Mouse (Mus musculus) left cerebral cortex, adult 9 months (tissue): Measurements from ENCODE around the gene Fut8.

ENCODE experiments used
- DNase-seq, 2 experiments: peaks; one replicate each; pipeline ENCODE4 v3.0.0; 2022; ENCODE audit warnings: low spot score in 2 of 2

The Fut8 gene

GRCm38 (mm10) chr12:77237950-77238530 is at the start of gene Fut8:
Gene Fut8 (plus strand): TSS chr12:77238125.
- DNase-seq: peak; percentile 75 to 92

DNA sequence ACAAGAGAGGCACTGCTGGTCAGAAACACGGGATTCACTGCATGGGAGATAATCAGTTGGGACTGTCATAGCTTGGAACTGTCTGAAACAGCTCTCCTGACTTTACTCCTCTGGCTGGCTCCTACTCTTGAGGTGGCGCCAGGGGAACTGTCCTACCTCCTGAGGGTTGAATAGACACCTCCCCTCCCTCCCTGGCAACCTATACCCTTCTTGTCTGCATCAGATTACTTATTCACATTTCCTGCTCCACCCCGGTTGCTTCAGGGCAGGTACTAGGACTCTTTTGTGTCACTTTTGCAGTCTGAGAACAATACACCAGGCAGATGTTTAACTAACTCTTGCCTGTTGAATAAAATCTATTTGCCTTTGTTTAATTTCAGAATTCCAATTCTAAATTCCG is 48.8 kb upstream of the Fut8 start:
- DNase-seq: no peak

DNA sequence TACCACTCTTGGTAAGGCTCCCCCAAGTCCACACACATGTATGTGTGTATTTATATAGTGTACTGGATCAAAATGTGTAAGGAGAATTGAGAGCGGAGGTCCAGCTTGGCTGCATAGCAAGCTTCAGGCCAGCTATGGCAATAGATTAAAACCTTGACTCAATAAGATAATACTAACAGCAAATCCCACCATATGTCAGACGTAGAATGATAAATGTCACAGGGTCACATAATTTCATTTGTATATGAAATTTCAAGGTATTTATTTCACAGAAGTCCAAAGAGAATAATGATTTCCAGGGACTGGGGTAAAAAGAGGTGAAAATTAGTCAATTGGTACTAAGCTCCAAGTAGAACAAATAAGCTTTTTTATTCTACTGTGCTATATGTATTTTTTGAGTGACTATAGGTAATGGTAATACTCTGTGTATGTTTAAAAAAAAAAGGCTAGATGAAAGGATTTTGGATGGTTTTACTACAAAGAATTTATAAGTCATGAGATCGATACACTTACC is 47.9 kb upstream of the Fut8 start:
- no peak for DNase-seq

- no peak for DNase-seq
These were observed 46.2 kb upstream of the Fut8 start for GRCm38 (mm10) chr12:77191478-77192271.

- no peak for DNase-seq
These were observed 45.2 kb upstream of the Fut8 start for GRCm38 (mm10) chr12:77192714-77193113.

DNA sequence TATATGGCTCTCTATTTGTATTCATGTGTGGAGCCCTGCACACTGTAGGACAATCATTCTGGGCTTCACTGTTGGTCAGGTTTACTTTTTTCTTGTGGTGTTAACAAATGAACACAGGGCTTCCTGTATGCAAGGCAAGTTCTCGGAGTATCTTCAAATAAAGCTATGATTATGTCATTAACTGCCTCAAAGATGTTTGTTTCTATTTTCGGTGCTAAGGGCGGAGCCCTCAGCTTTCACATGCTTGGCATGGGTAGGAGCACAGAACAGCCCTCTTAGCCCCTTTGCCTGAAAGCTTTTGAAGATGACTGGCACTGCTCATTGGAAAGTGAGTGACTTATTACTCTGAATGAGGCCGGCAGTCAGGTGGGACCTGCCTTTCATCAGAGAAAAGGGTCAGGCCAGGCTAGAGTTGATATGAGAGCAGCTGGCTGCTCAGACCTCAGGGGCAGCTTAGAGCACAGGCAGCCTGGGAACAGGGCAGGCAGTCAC is 44.7 kb upstream of the Fut8 start:
- no peak for DNase-seq

- DNase-seq: no peak
These were observed 42.9 kb upstream of the Fut8 start for GRCm38 (mm10) chr12:77195044-77195443.

DNA sequence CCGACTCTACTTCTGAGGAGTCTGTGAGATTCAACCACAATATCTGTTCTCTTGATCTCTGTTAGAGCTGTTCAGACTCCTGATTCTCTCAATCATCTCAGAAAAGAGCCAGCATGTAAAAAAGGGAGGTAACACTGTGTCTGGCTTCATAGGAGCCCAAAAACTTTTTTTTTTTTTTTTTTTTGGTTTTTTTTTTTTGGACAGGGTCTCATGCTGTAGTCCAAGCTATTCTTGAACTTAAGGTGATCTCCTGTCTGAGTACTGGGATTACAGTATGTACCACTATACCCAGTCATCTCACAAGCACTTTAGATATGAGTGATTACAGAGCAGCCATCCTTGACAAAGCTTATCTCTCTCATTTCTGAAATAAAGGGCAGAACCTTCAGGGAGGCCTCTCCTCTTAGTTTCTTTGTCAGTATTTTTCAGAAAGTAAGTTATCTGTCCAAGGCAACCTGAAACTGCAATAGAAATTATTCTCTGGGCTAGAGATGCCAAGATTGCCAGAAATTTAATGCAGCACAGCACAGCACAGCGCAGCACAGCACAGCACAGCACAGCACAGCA is 41.3 kb upstream of the Fut8 start:
- no peak for DNase-seq

- DNase-seq: no peak
These were observed 40.8 kb upstream of the Fut8 start for GRCm38 (mm10) chr12:77197121-77197599.

- DNase-seq: no peak
These were observed 39.7 kb upstream of the Fut8 start for GRCm38 (mm10) chr12:77198253-77198652.

GRCm38 (mm10) chr12:77201461-77202143 is 36.3 kb upstream of the Fut8 start:
- no peak for DNase-seq

- DNase-seq: no peak
These were observed 34.8 kb upstream of the Fut8 start for GRCm38 (mm10) chr12:77203136-77203535.

- no peak for DNase-seq
These were observed 31.1 kb upstream of the Fut8 start for GRCm38 (mm10) chr12:77206852-77207251.

GRCm38 (mm10) chr12:77208056-77208455 is 29.9 kb upstream of the Fut8 start:
- no peak for DNase-seq

DNA sequence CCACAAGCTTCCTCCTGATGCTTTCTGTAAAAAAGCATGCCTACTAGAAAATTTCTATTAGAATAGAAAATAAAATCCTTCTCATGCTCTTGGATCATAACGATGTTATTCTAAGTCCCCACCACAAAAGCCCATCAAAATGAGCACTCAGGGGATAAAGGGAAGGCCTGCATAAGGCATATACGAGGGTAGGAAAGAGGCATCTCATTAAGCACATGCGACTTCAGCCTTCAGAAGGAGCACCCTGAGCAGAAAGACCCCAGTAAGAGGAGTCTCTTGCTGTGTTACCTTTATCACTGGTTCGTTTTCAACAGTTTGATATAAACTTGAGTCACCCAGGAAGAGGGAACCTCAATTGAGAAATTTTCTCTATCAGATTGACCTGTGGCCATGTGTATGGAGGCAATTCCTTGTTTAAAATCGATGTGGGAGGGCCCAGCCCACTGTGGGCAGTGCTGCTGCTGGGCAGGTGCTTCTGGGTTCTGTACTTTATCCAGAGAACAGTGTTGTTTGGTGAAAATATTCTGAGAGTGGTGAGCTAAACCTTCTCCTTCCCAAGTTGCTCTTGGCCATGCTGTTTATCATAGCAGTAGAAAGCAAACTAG is 29.2 kb upstream of the Fut8 start:
- no peak for DNase-seq

- no peak for DNase-seq
These were observed 26.2 kb upstream of the Fut8 start for GRCm38 (mm10) chr12:77211695-77212208.

GRCm38 (mm10) chr12:77213896-77214564 is 23.9 kb upstream of the Fut8 start:
- DNase-seq: no peak

DNA sequence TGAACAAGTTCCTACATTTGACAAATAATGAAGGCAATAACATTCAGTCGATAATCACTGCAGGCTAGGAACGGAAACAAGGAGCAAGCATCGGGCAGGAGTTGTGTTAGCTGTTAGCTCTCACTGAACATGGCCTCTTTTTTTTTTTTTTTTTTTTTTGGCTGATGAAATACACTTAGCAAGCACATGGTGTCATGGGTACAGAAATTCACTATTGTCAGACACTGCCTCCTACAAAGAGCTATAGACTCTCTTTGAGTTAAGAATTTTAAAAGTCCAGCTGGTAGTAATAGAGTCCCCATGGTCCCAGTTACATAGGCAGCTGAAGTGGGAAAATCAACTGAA is 23.4 kb upstream of the Fut8 start:
- DNase-seq: no peak

GRCm38 (mm10) chr12:77216511-77217192 is 21.3 kb upstream of the Fut8 start:
- no peak for DNase-seq

- DNase-seq: no peak
These were observed 17.3 kb upstream of the Fut8 start for GRCm38 (mm10) chr12:77220616-77221015.
